Mouse (Mus musculus): ENCODE results near the gene Fam43a. TPM values are rescaled to one million over a fixed set of nuclear protein-coding genes. Genes with fewer than 3 reads are reported as not detected.

Gene Fam43a
- 0.46 TPM for polyA plus RNA-seq (2012; fragmentation: generic; extraction: Trizol)
- long read RNA-seq, experiment 1, partial matches to known transcripts: 0 of 2 reads
- long read RNA-seq, experiment 1, other reads (novel, unspliced or antisense): 0 of 2 reads
- long read RNA-seq, experiment 2, transcript Fam43a-201 (1 exons, 3,075 nt): major isoform, 7 of 7 reads
- long read RNA-seq, experiment 2, partial matches to known transcripts: 0 of 7 reads
- long read RNA-seq, experiment 2, other reads (novel, unspliced or antisense): 0 of 7 reads

- Histone ChIP-seq H3K4me3 (ENCODE audit: insufficient read depth, poor library complexity, severe bottlenecking) (peak within 1 kb of the TSS; percentile 29), H3ac (ENCODE audit: control insufficient read depth, insufficient read length, low read depth) (peak within 1 kb of the TSS; percentile 59), H3K79me2 (ENCODE audit: control insufficient read depth, insufficient read depth) (no peaks in the 10 kb centered on the region), H3K27me3 (ENCODE audit: control insufficient read depth, insufficient read depth, insufficient read length) (peaks cover 7% of the 10 kb centered on the region), H3K36me3 (ENCODE audit: control insufficient read depth, insufficient read depth) (no peaks in the 10 kb centered on the region), H3K79me3 (ENCODE audit: low read depth) (no peaks in the 10 kb centered on the region)
- TF ChIP-seq USF1 (IDR thresholded peaks at IDR 0.05; ENCODE audit: low read depth): no peak
- TF ChIP-seq CTCF (IDR thresholded peaks at IDR 0.05; ENCODE audit: control insufficient read depth, insufficient read depth, insufficient read length): peak; percentile 60
These were observed at the start of gene Fam43a for GRCm38 (mm10) chr16:30599491-30600268. TSS of gene Fam43a (plus strand) at chr16:30599723.

- Histone ChIP-seq H3K79me2 (ENCODE audit: control insufficient read depth, insufficient read depth) (no peaks in the 10 kb centered on the region), H3K4me3 (ENCODE audit: insufficient read depth, poor library complexity, severe bottlenecking) (peak overlapping the region; percentile 31), H3K27me3 (ENCODE audit: control insufficient read depth, insufficient read depth, insufficient read length) (no peaks in the 10 kb centered on the region), H3K36me3 (ENCODE audit: control insufficient read depth, insufficient read depth) (no peaks in the 10 kb centered on the region), H3K79me3 (ENCODE audit: low read depth) (no peaks in the 10 kb centered on the region), H3ac (ENCODE audit: control insufficient read depth, insufficient read length, low read depth) (peak overlapping the region; percentile 80)
- no peak for TF ChIP-seq USF1 (IDR thresholded peaks at IDR 0.05; ENCODE audit: low read depth)
- TF ChIP-seq MAX (IDR thresholded peaks at IDR 0.05): peak; percentile 9
- no peak for TF ChIP-seq FOSL1 (IDR thresholded peaks at IDR 0.05; ENCODE audit: insufficient read depth, low read length, poor library complexity, severe bottlenecking)
- TF ChIP-seq MYOD1 (IDR thresholded peaks at IDR 0.05; ENCODE audit: control insufficient read depth, insufficient read length, low read depth): no peak
- TF ChIP-seq CTCF (IDR thresholded peaks at IDR 0.05; ENCODE audit: control insufficient read depth, insufficient read depth, insufficient read length): peak; percentile 93
- TF ChIP-seq CEBPB (IDR thresholded peaks at IDR 0.05; ENCODE audit: low read depth): no peak
- no peak for TF ChIP-seq MYOG (IDR thresholded peaks at IDR 0.05; ENCODE audit: control insufficient read depth, extremely low read depth, insufficient read length)
These were observed 49.4 kb upstream of the Fam43a start for GRCm38 (mm10) chr16:30549966-30550747.

- Histone ChIP-seq H3K36me3 (ENCODE audit: control insufficient read depth, insufficient read depth) (no peaks in the 10 kb centered on the region), H3K79me2 (ENCODE audit: control insufficient read depth, insufficient read depth) (no peaks in the 10 kb centered on the region), H3K79me3 (ENCODE audit: low read depth) (no peaks in the 10 kb centered on the region), H3K27me3 (ENCODE audit: control insufficient read depth, insufficient read depth, insufficient read length) (no peaks in the 10 kb centered on the region), H3ac (ENCODE audit: control insufficient read depth, insufficient read length, low read depth) (peak within 1 kb of the TSS; percentile 80), H3K4me3 (ENCODE audit: insufficient read depth, poor library complexity, severe bottlenecking) (peak within 1 kb of the TSS; percentile 31)
- TF ChIP-seq CEBPB (IDR thresholded peaks at IDR 0.05; ENCODE audit: low read depth) (no peak), MYOG (IDR thresholded peaks at IDR 0.05; ENCODE audit: control insufficient read depth, extremely low read depth, insufficient read length) (no peak), MAX (IDR thresholded peaks at IDR 0.05) (no peak), FOSL1 (IDR thresholded peaks at IDR 0.05; ENCODE audit: insufficient read depth, low read length, poor library complexity, severe bottlenecking) (no peak), MYOD1 (IDR thresholded peaks at IDR 0.05; ENCODE audit: control insufficient read depth, insufficient read length, low read depth) (no peak), USF1 (IDR thresholded peaks at IDR 0.05; ENCODE audit: low read depth) (no peak), CTCF (IDR thresholded peaks at IDR 0.05; ENCODE audit: control insufficient read depth, insufficient read depth, insufficient read length) (no peak)
These were observed 48.8 kb upstream of the Fam43a start, which contains the start of gene Tmem44 for GRCm38 (mm10) chr16:30550748-30551192. TSS of gene Tmem44 (minus strand) at chr16:30550842.

- Histone ChIP-seq H3K79me2 (ENCODE audit: control insufficient read depth, insufficient read depth) (no peaks in the 10 kb centered on the region), H3K4me3 (ENCODE audit: insufficient read depth, poor library complexity, severe bottlenecking) (no peak overlapping the region), H3ac (ENCODE audit: control insufficient read depth, insufficient read length, low read depth) (no peak overlapping the region), H3K36me3 (ENCODE audit: control insufficient read depth, insufficient read depth) (no peaks in the 10 kb centered on the region), H3K79me3 (ENCODE audit: low read depth) (no peaks in the 10 kb centered on the region), H3K27me3 (ENCODE audit: control insufficient read depth, insufficient read depth, insufficient read length) (no peaks in the 10 kb centered on the region)
- no peak for TF ChIP-seq CEBPB (IDR thresholded peaks at IDR 0.05; ENCODE audit: low read depth)
- TF ChIP-seq MYOD1 (IDR thresholded peaks at IDR 0.05; ENCODE audit: control insufficient read depth, insufficient read length, low read depth): no peak
- no peak for TF ChIP-seq FOSL1 (IDR thresholded peaks at IDR 0.05; ENCODE audit: insufficient read depth, low read length, poor library complexity, severe bottlenecking)
- no peak for TF ChIP-seq MYOG (IDR thresholded peaks at IDR 0.05; ENCODE audit: control insufficient read depth, extremely low read depth, insufficient read length)
- TF ChIP-seq CTCF (IDR thresholded peaks at IDR 0.05; ENCODE audit: control insufficient read depth, insufficient read depth, insufficient read length): no peak
- no peak for TF ChIP-seq MAX (IDR thresholded peaks at IDR 0.05)
- no peak for TF ChIP-seq USF1 (IDR thresholded peaks at IDR 0.05; ENCODE audit: low read depth)
These were observed 46.7 kb upstream of the Fam43a start for GRCm38 (mm10) chr16:30552621-30553338.

GRCm38 (mm10) chr16:30554109-30554508, 45.4 kb upstream of the Fam43a start:
- H3ac ChIP-seq (ENCODE audit: control insufficient read depth, insufficient read length, low read depth): no peak overlapping the region
- H3K79me3 ChIP-seq (ENCODE audit: low read depth): no peaks in the 10 kb centered on the region
- H3K79me2 ChIP-seq (ENCODE audit: control insufficient read depth, insufficient read depth): no peaks in the 10 kb centered on the region
- no peak overlapping the region for H3K4me3 ChIP-seq (ENCODE audit: insufficient read depth, poor library complexity, severe bottlenecking)
- TF ChIP-seq CTCF (IDR thresholded peaks at IDR 0.05; ENCODE audit: control insufficient read depth, insufficient read depth, insufficient read length) (no peak), MYOG (IDR thresholded peaks at IDR 0.05; ENCODE audit: control insufficient read depth, extremely low read depth, insufficient read length) (no peak), USF1 (IDR thresholded peaks at IDR 0.05; ENCODE audit: low read depth) (no peak), MYOD1 (IDR thresholded peaks at IDR 0.05; ENCODE audit: control insufficient read depth, insufficient read length, low read depth) (no peak), MAX (IDR thresholded peaks at IDR 0.05) (no peak), FOSL1 (IDR thresholded peaks at IDR 0.05; ENCODE audit: insufficient read depth, low read length, poor library complexity, severe bottlenecking) (no peak), CEBPB (IDR thresholded peaks at IDR 0.05; ENCODE audit: low read depth) (no peak)
- H3K27me3 ChIP-seq (ENCODE audit: control insufficient read depth, insufficient read depth, insufficient read length): no peaks in the 10 kb centered on the region
- H3K36me3 ChIP-seq (ENCODE audit: control insufficient read depth, insufficient read depth): peaks cover 9% of the 10 kb centered on the region
